Mouse (Mus musculus) adipocyte (in vitro differentiated cells): ENCODE measurements at regions not wholly inside any gene's neighbourhood (a gene's known extent, or its start where the extent isn't known, plus 50 kb on each side); places are given as distances from the start of the nearest gene placed in this dataset.

Experiments used
- DNase-seq: peaks from one replicate; pipeline ENCODE4 v3.0.0-alpha.2; 2016; ENCODE audit warnings: low spot score

GRCm38 (mm10) chr1:184297001-184297740 is 263.1 kb upstream of the 1700056E22Rik start:
- no peak for DNase-seq

- DNase-seq: no peak
These were observed 257.0 kb upstream of the 1700056E22Rik start for GRCm38 (mm10) chr1:184291129-184291528.

GRCm38 (mm10) chr1:184289733-184290416 is 255.8 kb upstream of the 1700056E22Rik start:
- peak; percentile 6 for DNase-seq

- DNase-seq: no peak
These were observed 247.7 kb upstream of the 1700056E22Rik start for GRCm38 (mm10) chr1:184281768-184282167.

GRCm38 (mm10) chr1:184279263-184279662 is 245.2 kb upstream of the 1700056E22Rik start:
- DNase-seq: no peak

GRCm38 (mm10) chr1:184277001-184277400 is 242.9 kb upstream of the 1700056E22Rik start:
- no peak for DNase-seq

- no peak for DNase-seq
These were observed 241.8 kb upstream of the 1700056E22Rik start for GRCm38 (mm10) chr1:184275877-184276276.

GRCm38 (mm10) chr1:184275396-184275795 is 241.3 kb upstream of the 1700056E22Rik start:
- DNase-seq: no peak

- DNase-seq: no peak
These were observed 240.6 kb upstream of the 1700056E22Rik start for GRCm38 (mm10) chr1:184274704-184275103.

- no peak for DNase-seq
These were observed 239.6 kb upstream of the 1700056E22Rik start for GRCm38 (mm10) chr1:184273722-184274121.

- DNase-seq: no peak
These were observed 237.2 kb upstream of the 1700056E22Rik start for GRCm38 (mm10) chr1:184271254-184271653.

- peak; percentile 78 for DNase-seq
These were observed 231.9 kb upstream of the 1700056E22Rik start for GRCm38 (mm10) chr1:184266051-184266450.

GRCm38 (mm10) chr1:184262975-184263374 is 228.9 kb upstream of the 1700056E22Rik start:
- DNase-seq: no peak

- no peak for DNase-seq
These were observed 227.3 kb upstream of the 1700056E22Rik start for GRCm38 (mm10) chr1:184261385-184261727.

GRCm38 (mm10) chr1:184260722-184261384 is 226.8 kb upstream of the 1700056E22Rik start:
- no peak for DNase-seq

- no peak for DNase-seq
These were observed 225.8 kb upstream of the 1700056E22Rik start for GRCm38 (mm10) chr1:184259853-184260252.

- DNase-seq: no peak
These were observed 223.3 kb upstream of the 1700056E22Rik start for GRCm38 (mm10) chr1:184257356-184257755.

GRCm38 (mm10) chr1:184254951-184255350 is 220.8 kb upstream of the 1700056E22Rik start:
- no peak for DNase-seq

- DNase-seq: no peak
These were observed 210.8 kb upstream of the 1700056E22Rik start for GRCm38 (mm10) chr1:184244730-184245488.

- DNase-seq: no peak
These were observed 210.2 kb upstream of the 1700056E22Rik start for GRCm38 (mm10) chr1:184244296-184244695.

- DNase-seq: no peak
These were observed 207.7 kb upstream of the 1700056E22Rik start for GRCm38 (mm10) chr1:184241846-184242245.
